Mouse (Mus musculus): ENCODE results near the gene Olfr1196. TPM values are rescaled to one million over a fixed set of nuclear protein-coding genes. Genes with fewer than 3 reads are reported as not detected.

The Olfr1196 gene
- polyA plus RNA-seq (2012; rRNA removed), result not detected in 2 replicates

GRCm38 (mm10) chr2:88704497-88704896 is at the start of gene Olfr1196:
Gene Olfr1196 (minus strand): TSS chr2:88704597.

GRCm38 (mm10) chr2:88751270-88751669 is 46.9 kb upstream of the Olfr1196 start, which contains the start of gene Olfr1198:
Gene Olfr1198 (minus strand): TSS chr2:88751370.

GRCm38 (mm10) chr2:88732266-88732665 is 27.9 kb upstream of the Olfr1196 start, which contains the start of gene Olfr1197:
Gene Olfr1197 (minus strand): TSS chr2:88732366.

GRCm38 (mm10) chr2:88689087-88689486 is 15.3 kb downstream of the Olfr1196 start, which contains the start of gene Olfr1195:
Gene Olfr1195 (minus strand): TSS chr2:88689187.

GRCm38 (mm10) chr2:88675328-88675727 is 29.1 kb downstream of the Olfr1196 start, which contains the start of gene Olfr1193:
Gene Olfr1193 (plus strand): TSS chr2:88675628.

GRCm38 (mm10) chr2:88648209-88648608 is 56.2 kb downstream of the Olfr1196 start, which contains the start of gene Olfr1192-ps1:
Gene Olfr1192-ps1 (plus strand): TSS chr2:88648509.

Other genes starting within 250 kb of the Olfr1196 start
- gene Olfr1183, start 249.7 kb downstream of the Olfr1196 start, polyA plus RNA-seq (2012; rRNA removed), result not detected in 2 replicates
- not detected in 2 replicates for gene Olfr1184, start 221.0 kb downstream of the Olfr1196 start, polyA plus RNA-seq (2012; rRNA removed)
- gene Olfr1185-ps1, start 211.3 kb downstream of the Olfr1196 start, polyA plus RNA-seq (2012; rRNA removed), result not detected in 2 replicates
- gene Olfr1186, start 186.0 kb downstream of the Olfr1196 start, polyA plus RNA-seq (2012; rRNA removed), result not detected in 2 replicates
- gene Olfr1188, start 147.7 kb downstream of the Olfr1196 start, polyA plus RNA-seq (2012; rRNA removed), result not detected in 2 replicates
- gene Olfr1189, start 118.1 kb downstream of the Olfr1196 start, polyA plus RNA-seq (2012; rRNA removed), result not detected in 2 replicates
- gene Olfr1191-ps1, start 64.1 kb downstream of the Olfr1196 start, polyA plus RNA-seq (2012; rRNA removed), result not detected in 2 replicates
- gene Olfr1192-ps1, start 56.1 kb downstream of the Olfr1196 start, polyA plus RNA-seq (2012; rRNA removed), result not detected in 2 replicates
- not detected in 2 replicates for gene Olfr1193, start 29.0 kb downstream of the Olfr1196 start, polyA plus RNA-seq (2012; rRNA removed)
- not detected in 2 replicates for gene Olfr1195, start 15.4 kb downstream of the Olfr1196 start, polyA plus RNA-seq (2012; rRNA removed)
- not detected in 2 replicates for gene Olfr1197, start 27.8 kb upstream of the Olfr1196 start, polyA plus RNA-seq (2012; rRNA removed)
- not detected in 2 replicates for gene Olfr1198, start 46.8 kb upstream of the Olfr1196 start, polyA plus RNA-seq (2012; rRNA removed)
- not detected in 2 replicates for gene Olfr1199, start 55.9 kb upstream of the Olfr1196 start, polyA plus RNA-seq (2012; rRNA removed)
- not detected in 2 replicates for gene Olfr1200, start 65.9 kb upstream of the Olfr1196 start, polyA plus RNA-seq (2012; rRNA removed)
- gene Olfr1201, start 88.4 kb upstream of the Olfr1196 start, polyA plus RNA-seq (2012; rRNA removed), result not detected in 2 replicates
- not detected in 2 replicates for gene Olfr1202, start 109.9 kb upstream of the Olfr1196 start, polyA plus RNA-seq (2012; rRNA removed)
- not detected in 2 replicates for gene Olfr1205, start 125.1 kb upstream of the Olfr1196 start, polyA plus RNA-seq (2012; rRNA removed)
- not detected in 2 replicates for gene Olfr1204, start 144.7 kb upstream of the Olfr1196 start, polyA plus RNA-seq (2012; rRNA removed)
- gene Olfr1206, start 158.6 kb upstream of the Olfr1196 start, polyA plus RNA-seq (2012; rRNA removed), result not detected in 2 replicates
- not detected in 2 replicates for gene Olfr1208, start 197.7 kb upstream of the Olfr1196 start, polyA plus RNA-seq (2012; rRNA removed)
- not detected in 2 replicates for gene Olfr1209, start 210.6 kb upstream of the Olfr1196 start, polyA plus RNA-seq (2012; rRNA removed)
- gene Olfr1211, start 233.5 kb upstream of the Olfr1196 start, polyA plus RNA-seq (2012; rRNA removed), result not detected in 2 replicates
- gene Olfr1212, start 249.4 kb upstream of the Olfr1196 start, polyA plus RNA-seq (2012; rRNA removed), result not detected in 2 replicates

All from ovary, adult 2 months (tissue).